Mouse (Mus musculus) brown adipose tissue, adult 24 weeks (tissue): ENCODE measurements around the gene Kank1. TPM values are rescaled to one million over a fixed set of nuclear protein-coding genes. Genes with fewer than 3 reads are reported as not detected.

Source experiments
- H3K27ac ChIP-seq: fragments of 200-500 bp; replicated peaks from 2 replicates; pipeline ENCODE4 v1.5.1; 2012; ENCODE audit warnings: low read depth, mild to moderate bottlenecking, low read length
- H3K4me1 ChIP-seq: fragments of 200-500 bp; 2 replicates; pipeline ENCODE4 v1.6.1; 2012; ENCODE audit warnings: low read length, mixed read lengths; ENCODE audit not compliant: control insufficient read depth, insufficient read depth, insufficient read length
- H3K4me3 ChIP-seq: fragments of 200-500 bp; 2 replicates; pipeline ENCODE4 v1.5.1; 2012; ENCODE audit warnings: low read depth, mild to moderate bottlenecking, low read length, moderate library complexity; ENCODE audit not compliant: insufficient read depth
- polyA plus RNA-seq: library from polyadenylated mRNA; stranded (reverse); fragments of >200 nt; gene quantifications from 2 replicates; pipeline ENCODE4 v1.2.4, GENCODE M21; 2012; ENCODE audit not compliant: missing spikeins, insufficient read depth, insufficient read length

Gene Kank1
- polyA plus RNA-seq, 1 experiment = 18.0 TPM

DNA sequence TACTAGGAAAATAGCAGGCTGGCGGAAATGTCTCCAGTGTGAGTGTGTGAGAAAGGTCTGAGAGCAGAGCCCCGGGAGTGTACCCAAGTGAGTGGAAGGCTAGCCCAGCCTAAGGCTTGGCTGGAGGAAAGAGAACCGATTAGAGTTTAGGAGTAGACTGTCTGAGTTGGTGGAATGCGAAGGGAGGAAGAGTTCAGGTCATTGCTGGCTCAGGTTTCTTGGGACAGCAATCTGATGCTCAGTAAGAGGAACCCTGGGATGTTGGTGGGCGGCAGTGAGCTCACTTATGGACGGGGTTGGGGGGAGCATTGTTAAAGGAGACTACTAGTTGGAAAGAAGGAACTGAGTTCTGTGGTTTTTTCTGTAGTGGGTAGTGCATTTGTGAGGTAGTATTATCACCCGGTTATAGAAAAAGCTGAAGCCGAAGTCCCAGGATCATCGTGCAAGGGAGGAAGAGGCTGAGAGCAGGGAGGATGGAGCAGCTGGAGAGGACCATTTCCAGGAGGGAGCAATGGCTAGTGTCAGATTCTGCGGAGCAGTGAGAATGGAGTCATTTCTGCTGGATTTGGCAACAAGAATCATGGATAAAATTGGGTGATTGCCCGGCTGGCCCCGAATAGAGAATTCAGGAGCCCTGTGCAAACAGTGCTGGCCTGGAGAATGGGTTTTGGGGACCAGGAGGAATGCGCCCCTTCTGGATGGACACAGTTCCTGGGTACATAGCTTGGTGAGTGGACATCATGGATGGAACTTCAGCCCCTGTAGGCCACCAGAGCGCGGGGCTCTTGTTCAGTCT, 40.0 kb downstream of the Kank1 start:
- Histone ChIP-seq H3K4me3 (no peak overlapping the region), H3K4me1 (no peaks in the 10 kb centered on the region), H3K27ac (no peak overlapping the region)

GRCm38 (mm10) chr19:25277761-25278160, 41.0 kb downstream of the Kank1 start:
- H3K4me1 ChIP-seq = no peaks in the 10 kb centered on the region
- no peak overlapping the region for H3K27ac ChIP-seq
- no peak overlapping the region for H3K4me3 ChIP-seq

DNA sequence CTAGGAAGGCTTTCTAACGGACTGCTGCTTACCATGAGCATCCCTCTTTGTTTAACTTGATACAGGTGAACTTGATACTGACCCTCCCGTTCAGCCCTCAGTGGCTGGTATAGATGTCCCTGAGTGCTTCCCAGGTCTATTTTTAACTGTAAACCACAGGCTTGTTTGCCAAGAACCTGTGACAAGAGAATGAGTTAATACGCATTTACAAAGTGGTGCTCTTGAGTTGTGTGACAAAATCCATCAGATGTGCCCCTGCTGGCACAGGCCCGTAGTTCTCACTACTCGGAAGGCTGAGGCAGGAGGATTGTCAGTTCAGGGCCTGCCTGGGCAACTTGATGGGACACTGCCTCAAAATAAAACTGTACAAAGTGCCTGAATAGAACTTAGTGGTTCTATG, 42.8 kb downstream of the Kank1 start:
- Histone ChIP-seq H3K4me3 (no peak overlapping the region), H3K27ac (no peak overlapping the region), H3K4me1 (no peaks in the 10 kb centered on the region)

DNA sequence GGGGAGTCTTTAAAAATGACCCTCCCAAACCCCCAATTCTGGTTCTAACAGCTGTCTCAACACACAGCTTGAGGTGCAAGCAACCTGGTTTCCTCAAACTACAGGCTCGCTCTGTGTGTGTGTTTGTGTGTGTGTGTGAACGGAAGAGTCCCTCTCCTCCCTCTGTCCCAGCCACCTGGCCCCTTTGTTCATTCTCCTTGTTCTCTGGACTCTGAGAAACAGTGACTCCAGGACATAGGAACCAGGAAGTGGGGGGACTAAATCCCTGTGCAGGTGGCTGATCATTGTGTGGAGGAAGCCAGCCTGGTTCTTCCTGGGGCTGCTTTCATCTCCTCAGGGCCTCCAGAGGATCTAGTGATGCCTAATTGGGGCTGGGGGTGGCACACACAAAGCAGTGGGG, 46.9 kb downstream of the Kank1 start:
- Histone ChIP-seq H3K4me3 (no peak overlapping the region), H3K27ac (no peak overlapping the region), H3K4me1 (no peaks in the 10 kb centered on the region)

DNA sequence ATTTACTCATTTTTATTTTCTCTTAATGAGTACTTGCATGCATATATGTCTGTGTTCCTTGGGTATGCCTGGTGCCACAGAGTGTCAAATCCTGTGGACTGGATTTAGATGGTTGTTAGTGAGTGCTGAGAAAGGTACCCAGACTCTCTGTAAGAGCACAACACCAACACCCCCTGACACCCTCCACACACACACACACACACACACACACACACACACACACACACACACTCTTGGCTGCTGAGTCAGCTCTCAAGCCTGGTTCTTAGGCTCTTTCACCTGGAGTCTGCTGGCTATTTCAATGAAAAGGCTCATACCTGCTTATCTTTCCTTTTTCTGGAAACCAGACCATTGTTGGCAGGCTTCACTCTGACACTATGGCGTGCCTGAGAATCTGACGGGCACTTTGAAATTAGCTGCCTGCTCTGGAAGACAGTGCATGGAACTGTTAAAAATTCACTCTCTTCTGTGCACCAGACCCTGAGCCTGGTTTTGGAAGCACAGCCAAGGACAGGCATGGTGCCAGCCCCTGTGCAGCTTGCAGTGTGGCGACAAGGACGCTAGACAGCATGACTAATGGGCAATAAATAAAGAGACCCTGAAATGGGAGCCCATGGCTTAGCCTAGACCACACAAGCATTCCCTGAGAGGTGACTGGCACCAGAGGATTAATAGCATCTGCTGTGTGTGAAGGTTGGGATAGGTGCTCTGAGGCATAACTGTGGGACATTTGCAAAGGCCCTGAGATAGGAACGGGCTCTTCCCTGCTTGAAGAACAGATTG, 49.2 kb downstream of the Kank1 start:
- H3K4me3 ChIP-seq = no peak overlapping the region
- no peaks in the 10 kb centered on the region for H3K4me1 ChIP-seq
- H3K27ac ChIP-seq = no peak overlapping the region

DNA sequence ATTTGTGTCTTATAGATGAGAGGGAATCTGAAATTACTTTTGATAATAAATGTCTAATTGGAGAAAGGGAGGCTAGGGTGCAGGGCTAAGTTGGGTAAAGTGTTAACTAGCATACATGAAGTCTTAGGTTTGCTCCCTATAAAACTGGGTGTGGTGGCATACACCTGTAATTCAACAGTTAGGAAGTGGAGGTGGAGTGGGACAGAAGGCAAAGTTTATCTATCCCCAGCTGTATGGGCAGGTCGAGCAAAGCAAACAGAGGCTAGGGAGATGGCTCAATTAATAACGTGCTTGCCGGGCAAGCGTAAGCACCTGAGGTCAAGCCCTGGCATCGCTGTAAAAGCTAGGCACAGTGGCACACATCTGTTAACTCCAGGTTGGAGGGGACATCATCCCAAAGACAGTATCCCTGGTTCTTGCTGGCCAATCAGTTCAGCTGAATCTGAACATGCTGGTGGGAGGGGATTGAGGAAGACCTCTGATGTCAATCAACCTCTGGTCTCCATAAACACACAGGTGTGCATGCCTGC, 54.3 kb downstream of the Kank1 start:
- Histone ChIP-seq H3K4me3 (no peak overlapping the region), H3K27ac (no peak overlapping the region), H3K4me1 (no peaks in the 10 kb centered on the region)

- no peak overlapping the region for H3K27ac ChIP-seq
- H3K4me3 ChIP-seq = no peak overlapping the region
- no peaks in the 10 kb centered on the region for H3K4me1 ChIP-seq
These were observed 58.4 kb downstream of the Kank1 start for GRCm38 (mm10) chr19:25295207-25295606.

- no peak overlapping the region for H3K27ac ChIP-seq
- no peak overlapping the region for H3K4me3 ChIP-seq
These were observed 60.5 kb downstream of the Kank1 start for GRCm38 (mm10) chr19:25297269-25297668.

GRCm38 (mm10) chr19:25299852-25300670, 63.3 kb downstream of the Kank1 start:
- Histone ChIP-seq H3K4me1 (no peaks in the 10 kb centered on the region), H3K27ac (no peak overlapping the region), H3K4me3 (no peak overlapping the region)

More at GRCm38 (mm10) chr19:25297269-25297668, 60.5 kb downstream of the Kank1 start:
- H3K4me1 ChIP-seq = no peaks in the 10 kb centered on the region

DNA sequence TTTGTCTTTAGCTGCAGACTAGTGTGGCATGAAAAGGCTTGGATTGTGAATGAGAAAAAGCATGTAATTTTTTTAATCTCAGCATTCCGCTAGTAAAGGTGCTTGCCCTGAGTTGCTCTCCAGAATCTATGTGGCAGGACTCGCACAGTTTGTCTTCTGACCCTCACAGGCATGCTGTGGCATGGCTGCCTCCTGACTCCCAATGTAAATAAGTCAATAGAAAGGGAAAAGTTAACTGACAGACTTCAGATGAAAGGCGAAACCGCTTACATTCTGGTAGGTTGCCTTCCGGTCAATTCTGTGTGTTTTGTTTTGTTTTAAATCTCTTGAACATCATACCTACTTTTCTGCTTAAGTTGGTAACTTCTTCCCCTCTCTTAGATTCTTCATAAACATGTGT, 64.4 kb downstream of the Kank1 start:
- Histone ChIP-seq H3K4me3 (no peak overlapping the region), H3K27ac (no peak overlapping the region), H3K4me1 (no peaks in the 10 kb centered on the region)

DNA sequence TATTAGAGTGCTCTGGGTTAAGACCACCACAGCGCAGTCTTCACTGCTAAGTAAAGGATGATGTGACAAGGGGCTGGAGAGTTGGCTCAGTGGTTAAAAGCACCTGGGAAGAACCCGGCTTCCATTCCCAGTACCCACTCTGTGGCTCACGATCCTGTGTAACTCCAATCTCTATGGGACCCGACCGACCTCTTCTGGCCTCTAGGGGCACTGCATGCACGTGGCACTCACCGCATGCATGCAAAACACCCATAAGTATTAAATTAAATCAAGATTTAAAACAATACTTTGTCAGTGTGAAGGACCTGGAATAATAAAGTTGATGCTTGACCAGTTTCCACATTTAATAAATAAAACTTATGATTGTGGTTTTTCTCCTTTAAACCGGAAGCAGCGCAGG, 69.5 kb downstream of the Kank1 start:
- no peaks in the 10 kb centered on the region for H3K4me1 ChIP-seq
- no peak overlapping the region for H3K4me3 ChIP-seq
- no peak overlapping the region for H3K27ac ChIP-seq

- H3K4me1 ChIP-seq = no peaks in the 10 kb centered on the region
- H3K4me3 ChIP-seq = no peak overlapping the region
These were observed 71.4 kb downstream of the Kank1 start for GRCm38 (mm10) chr19:25308156-25308555.

DNA sequence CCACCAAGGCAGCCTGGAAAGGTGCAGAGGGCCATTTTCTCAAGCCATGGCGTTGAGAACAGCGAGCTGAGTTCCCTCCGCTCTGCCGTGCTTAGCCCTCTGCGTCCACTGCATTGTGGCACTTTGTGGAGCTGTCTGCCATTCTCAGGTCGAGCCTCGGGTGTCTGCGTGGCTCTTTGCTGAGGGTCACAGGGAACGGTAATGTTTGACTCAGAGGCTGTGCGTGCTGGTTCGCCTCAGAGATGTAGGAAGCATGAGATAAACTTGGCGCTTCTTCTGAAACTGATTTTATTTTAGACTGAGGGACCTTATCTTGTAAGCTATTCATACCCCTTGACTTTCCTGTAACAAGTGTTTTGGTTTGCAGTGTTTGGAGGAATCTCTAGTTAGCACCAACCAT, 72.0 kb downstream of the Kank1 start:
- H3K27ac ChIP-seq = no peak overlapping the region
- H3K4me1 ChIP-seq = no peaks in the 10 kb centered on the region
- H3K4me3 ChIP-seq = no peak overlapping the region

More at GRCm38 (mm10) chr19:25308156-25308555, 71.4 kb downstream of the Kank1 start:
- H3K27ac ChIP-seq = no peak overlapping the region

DNA sequence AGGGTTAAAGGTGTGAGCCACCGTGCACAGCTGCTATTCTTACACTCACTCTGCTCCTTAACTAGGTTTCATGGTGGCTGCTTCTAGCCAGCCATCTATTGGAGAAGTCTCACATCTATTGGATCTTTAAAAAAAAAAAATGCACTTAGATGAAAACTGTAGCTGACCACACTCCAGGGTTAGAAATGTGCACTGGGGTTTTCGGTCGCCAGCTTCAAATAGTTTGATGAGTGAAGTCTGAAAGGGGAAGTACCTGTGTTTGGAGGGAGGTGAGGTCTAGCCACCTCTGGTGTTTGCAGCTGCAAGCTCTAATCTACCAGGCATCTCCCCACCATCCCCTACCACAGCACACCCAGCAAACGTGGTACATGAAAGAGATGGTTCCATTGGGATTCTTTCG, 74.2 kb downstream of the Kank1 start:
- no peaks in the 10 kb centered on the region for H3K4me1 ChIP-seq
- H3K27ac ChIP-seq = no peak overlapping the region
- H3K4me3 ChIP-seq = no peak overlapping the region

GRCm38 (mm10) chr19:25311626-25312025, 74.9 kb downstream of the Kank1 start:
- no peaks in the 10 kb centered on the region for H3K4me1 ChIP-seq
- no peak overlapping the region for H3K27ac ChIP-seq
- H3K4me3 ChIP-seq = no peak overlapping the region
